Mouse (Mus musculus): ENCODE results near the gene Fuz. TPM values are rescaled to one million over a fixed set of nuclear protein-coding genes. Genes with fewer than 3 reads are reported as not detected.

Gene Fuz
- polyA plus RNA-seq, 2 experiments = 21.7 to 48.7 TPM

DNA sequence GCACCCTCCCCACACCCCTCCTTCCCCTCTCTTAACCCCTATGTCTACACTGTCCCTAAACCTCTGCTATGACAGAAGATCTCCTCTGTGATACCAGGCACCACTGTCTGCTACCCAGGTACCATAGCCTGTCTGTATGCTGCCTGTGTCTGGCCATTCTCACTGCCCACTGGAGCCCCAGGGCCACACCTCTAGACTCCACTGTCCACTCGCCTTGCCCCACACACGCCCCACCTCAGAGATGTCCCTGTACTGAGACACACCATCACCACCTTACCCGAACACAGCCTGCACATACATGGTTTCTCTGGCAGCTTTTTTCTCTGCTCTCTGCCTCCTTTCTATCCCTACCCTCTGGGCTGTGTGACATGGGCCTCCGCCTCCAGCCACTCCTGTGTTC, 21.0 kb downstream of the Fuz start:
- ATAC-seq (ENCODE audit: low FRiP score, low read depth) = no peak
- 97% methylated on average over 4 of the region's 4 CpGs for WGBS

DNA sequence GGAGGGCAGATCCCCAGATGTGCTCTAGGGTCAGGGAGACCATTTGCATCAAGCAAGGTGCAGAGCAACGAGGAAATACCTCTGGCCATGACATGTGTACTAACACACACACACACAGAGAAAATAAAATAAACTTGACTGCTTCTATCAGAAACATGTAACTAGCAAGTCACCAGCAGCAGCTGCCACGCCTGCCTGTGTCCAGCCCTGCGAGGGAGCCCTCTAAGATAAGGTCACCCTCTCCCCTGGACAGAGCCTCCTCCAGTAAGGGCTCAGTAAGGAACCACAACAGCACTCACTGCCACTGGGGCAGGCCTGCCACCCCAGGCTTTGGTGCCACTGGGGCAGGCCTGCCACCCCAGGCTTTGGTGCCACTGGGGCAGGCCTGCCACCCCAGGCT, 22.3 kb downstream of the Fuz start:
- ATAC-seq (ENCODE audit: low FRiP score, low read depth) = no peak
- H3K27me3 ChIP-seq (ENCODE audit: control insufficient read depth, insufficient read depth, low read length) = no peaks in the 10 kb centered on the region
- 81% methylated on average over 3 of the region's 3 CpGs for WGBS
- no peak overlapping the region for H3K9ac ChIP-seq (ENCODE audit: low read depth, low read length, severe bottlenecking)
- no peaks in the 10 kb centered on the region for H3K4me1 ChIP-seq (ENCODE audit: control insufficient read depth, insufficient read depth, low read length)
- no peak for TF ChIP-seq POLR2A (IDR thresholded peaks at IDR 0.05; ENCODE audit: borderline replicate concordance, extremely low read depth, insufficient read depth, insufficient read length)
- peaks cover 55% of the 10 kb centered on the region for H3K36me3 ChIP-seq (ENCODE audit: control insufficient read depth, insufficient read depth, low read length)
- no peak overlapping the region for H3K27ac ChIP-seq (replicated peaks; ENCODE audit: low read depth, low read length)
- DNase-seq (ENCODE audit: low spot score) = no peak
- H3K9me3 ChIP-seq (ENCODE audit: control insufficient read depth, low read length) = no peaks in the 10 kb centered on the region
- H3K4me2 ChIP-seq (replicated peaks; ENCODE audit: low read depth, low read length, severe bottlenecking) = no peak overlapping the region
- H3K4me3 ChIP-seq (replicated peaks; ENCODE audit: low read length) = no peak overlapping the region

More for the DNA sequence above, 21.0 kb downstream of the Fuz start:
- Histone ChIP-seq H3K27ac (replicated peaks; ENCODE audit: low read depth, low read length) (no peak overlapping the region), H3K36me3 (ENCODE audit: control insufficient read depth, insufficient read depth, low read length) (peaks cover 54% of the 10 kb centered on the region), H3K4me3 (replicated peaks; ENCODE audit: low read length) (no peak overlapping the region), H3K9ac (ENCODE audit: low read depth, low read length, severe bottlenecking) (no peak overlapping the region), H3K9me3 (ENCODE audit: control insufficient read depth, low read length) (no peaks in the 10 kb centered on the region), H3K4me1 (ENCODE audit: control insufficient read depth, insufficient read depth, low read length) (no peaks in the 10 kb centered on the region), H3K27me3 (ENCODE audit: control insufficient read depth, insufficient read depth, low read length) (no peaks in the 10 kb centered on the region), H3K4me2 (replicated peaks; ENCODE audit: low read depth, low read length, severe bottlenecking) (no peak overlapping the region)
- no peak for DNase-seq (ENCODE audit: low spot score)
- TF ChIP-seq POLR2A (IDR thresholded peaks at IDR 0.05; ENCODE audit: borderline replicate concordance, extremely low read depth, insufficient read depth, insufficient read length) = no peak

DNA sequence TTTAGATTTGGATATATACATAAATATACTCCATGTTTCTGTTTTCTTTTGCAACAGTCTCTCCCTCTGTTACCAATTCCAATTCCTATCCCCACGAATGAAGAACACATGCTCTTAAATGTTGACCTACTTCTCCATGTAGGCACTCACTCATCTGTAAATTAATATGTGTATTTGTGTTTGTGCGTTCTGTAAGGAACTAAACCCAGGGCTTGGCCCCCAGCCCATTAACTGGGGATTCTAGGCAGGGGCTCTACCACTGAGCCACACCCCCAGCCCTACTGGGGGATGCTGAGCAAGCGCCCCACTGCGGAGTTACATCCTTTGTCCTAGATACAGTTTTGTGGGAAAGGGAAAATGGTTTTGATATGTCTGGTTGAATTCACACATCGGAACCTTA, 23.2 kb downstream of the Fuz start:
- DNase-seq (ENCODE audit: low spot score) (no peak), ATAC-seq (ENCODE audit: low FRiP score, low read depth) (no peak)
- Histone ChIP-seq H3K4me3 (replicated peaks; ENCODE audit: low read length) (no peak overlapping the region), H3K27ac (replicated peaks; ENCODE audit: low read depth, low read length) (no peak overlapping the region), H3K4me2 (replicated peaks; ENCODE audit: low read depth, low read length, severe bottlenecking) (no peak overlapping the region), H3K4me1 (ENCODE audit: control insufficient read depth, insufficient read depth, low read length) (no peaks in the 10 kb centered on the region), H3K27me3 (ENCODE audit: control insufficient read depth, insufficient read depth, low read length) (no peaks in the 10 kb centered on the region), H3K9ac (ENCODE audit: low read depth, low read length, severe bottlenecking) (no peak overlapping the region), H3K9me3 (ENCODE audit: control insufficient read depth, low read length) (no peaks in the 10 kb centered on the region), H3K36me3 (ENCODE audit: control insufficient read depth, insufficient read depth, low read length) (peaks cover 53% of the 10 kb centered on the region)
- no peak for TF ChIP-seq POLR2A (IDR thresholded peaks at IDR 0.05; ENCODE audit: borderline replicate concordance, extremely low read depth, insufficient read depth, insufficient read length)
- WGBS = 82% methylated on average over 5 of the region's 5 CpGs

DNA sequence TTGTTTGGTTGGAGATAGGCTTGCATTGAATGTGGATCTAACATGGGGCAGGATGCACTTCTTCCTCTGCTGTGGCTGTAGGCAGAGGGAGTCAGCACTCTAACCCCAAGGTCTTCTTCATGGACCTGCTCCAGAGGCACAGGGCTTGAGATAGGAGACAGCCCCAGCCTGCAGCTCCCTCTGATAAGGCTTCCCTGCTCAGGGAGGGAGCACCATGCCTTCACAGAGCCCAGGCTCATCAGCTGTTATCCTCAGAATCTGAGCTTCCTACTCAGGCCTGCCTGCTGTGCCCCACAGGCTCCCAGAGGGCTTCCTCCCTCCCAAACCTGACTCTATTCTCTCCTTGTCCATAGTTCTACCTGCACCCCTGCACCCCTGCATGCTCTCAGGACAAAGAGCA, 26.7 kb downstream of the Fuz start:
- Histone ChIP-seq H3K4me3 (replicated peaks; ENCODE audit: low read length) (no peak overlapping the region), H3K9ac (ENCODE audit: low read depth, low read length, severe bottlenecking) (no peak overlapping the region), H3K4me2 (replicated peaks; ENCODE audit: low read depth, low read length, severe bottlenecking) (no peak overlapping the region), H3K36me3 (ENCODE audit: control insufficient read depth, insufficient read depth, low read length) (peaks cover 46% of the 10 kb centered on the region), H3K27me3 (ENCODE audit: control insufficient read depth, insufficient read depth, low read length) (no peaks in the 10 kb centered on the region), H3K4me1 (ENCODE audit: control insufficient read depth, insufficient read depth, low read length) (peaks cover 1% of the 10 kb centered on the region; the same call in 1 of the 2 replicates), H3K9me3 (ENCODE audit: control insufficient read depth, low read length) (no peaks in the 10 kb centered on the region), H3K27ac (replicated peaks; ENCODE audit: low read depth, low read length) (no peak overlapping the region)
- TF ChIP-seq POLR2A (IDR thresholded peaks at IDR 0.05; ENCODE audit: borderline replicate concordance, extremely low read depth, insufficient read depth, insufficient read length) = no peak
- DNase-seq (ENCODE audit: low spot score) (no peak), ATAC-seq (ENCODE audit: low FRiP score, low read depth) (no peak)

DNA sequence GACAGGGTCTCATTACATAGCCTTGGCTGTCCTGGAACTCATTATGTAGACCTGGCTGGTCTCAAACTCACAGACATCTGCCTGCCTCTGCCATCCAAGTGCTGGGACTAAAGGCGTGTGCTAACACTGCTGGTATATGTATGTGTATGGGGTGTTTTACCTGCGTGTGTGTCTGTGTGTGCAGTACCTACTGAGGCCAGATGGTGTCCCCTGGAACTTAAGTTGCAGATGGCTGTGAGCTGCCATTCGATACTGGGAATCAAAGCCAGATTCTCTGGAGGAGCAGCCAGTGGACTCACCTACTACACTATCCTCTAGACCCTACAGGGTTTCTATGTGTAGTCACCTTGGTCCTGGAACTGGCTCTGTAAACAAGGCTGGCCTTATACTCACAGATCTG, 29.6 kb downstream of the Fuz start:
- no peaks in the 10 kb centered on the region for H3K27me3 ChIP-seq (ENCODE audit: control insufficient read depth, insufficient read depth, low read length)

DNA sequence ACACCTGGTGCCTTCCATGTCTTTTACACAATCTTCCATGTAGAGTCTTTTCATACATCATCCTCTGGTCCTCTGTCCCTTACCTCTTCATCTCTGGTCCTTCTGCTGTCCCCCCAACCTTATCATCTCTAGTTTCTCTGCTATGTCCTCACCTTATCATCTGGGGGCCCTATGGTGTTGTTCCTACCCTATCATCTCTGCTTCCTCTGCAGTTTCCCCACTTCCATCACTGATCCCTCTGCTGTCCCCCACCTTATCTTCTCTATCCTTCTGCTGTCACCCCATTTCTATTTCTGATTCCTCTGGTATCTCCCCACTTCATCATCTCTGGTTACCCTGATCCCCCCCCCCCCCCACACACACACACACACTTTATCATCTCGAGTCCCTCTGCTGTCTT, 32.7 kb downstream of the Fuz start:
- H3K27ac ChIP-seq (replicated peaks; ENCODE audit: low read depth, low read length) = no peak overlapping the region
- H3K4me1 ChIP-seq (ENCODE audit: control insufficient read depth, insufficient read depth, low read length) = peaks cover 16% of the 10 kb centered on the region
- H3K4me2 ChIP-seq (replicated peaks; ENCODE audit: low read depth, low read length, severe bottlenecking) = peak overlapping the region; percentile 65
- H3K4me3 ChIP-seq (replicated peaks; ENCODE audit: low read length) = peak overlapping the region; percentile 87
- 8% methylated on average over 1 of the region's 1 CpGs for WGBS
- DNase-seq (ENCODE audit: low spot score) = no peak
- no peak for TF ChIP-seq POLR2A (IDR thresholded peaks at IDR 0.05; ENCODE audit: borderline replicate concordance, extremely low read depth, insufficient read depth, insufficient read length)
- ATAC-seq (ENCODE audit: low FRiP score, low read depth) = no peak
- H3K36me3 ChIP-seq (ENCODE audit: control insufficient read depth, insufficient read depth, low read length) = peaks cover 17% of the 10 kb centered on the region
- peak overlapping the region; percentile 81 for H3K9ac ChIP-seq (ENCODE audit: low read depth, low read length, severe bottlenecking)
- no peaks in the 10 kb centered on the region for H3K27me3 ChIP-seq (ENCODE audit: control insufficient read depth, insufficient read depth, low read length)
- no peaks in the 10 kb centered on the region for H3K9me3 ChIP-seq (ENCODE audit: control insufficient read depth, low read length)

More for the DNA sequence above, 29.6 kb downstream of the Fuz start:
- Histone ChIP-seq H3K9ac (ENCODE audit: low read depth, low read length, severe bottlenecking) (no peak overlapping the region), H3K4me2 (replicated peaks; ENCODE audit: low read depth, low read length, severe bottlenecking) (no peak overlapping the region), H3K4me1 (ENCODE audit: control insufficient read depth, insufficient read depth, low read length) (peaks cover 16% of the 10 kb centered on the region), H3K36me3 (ENCODE audit: control insufficient read depth, insufficient read depth, low read length) (peaks cover 37% of the 10 kb centered on the region), H3K9me3 (ENCODE audit: control insufficient read depth, low read length) (no peaks in the 10 kb centered on the region), H3K27ac (replicated peaks; ENCODE audit: low read depth, low read length) (no peak overlapping the region), H3K4me3 (replicated peaks; ENCODE audit: low read length) (no peak overlapping the region)
- no peak for TF ChIP-seq POLR2A (IDR thresholded peaks at IDR 0.05; ENCODE audit: borderline replicate concordance, extremely low read depth, insufficient read depth, insufficient read length)
- DNase-seq (ENCODE audit: low spot score) (no peak), ATAC-seq (ENCODE audit: low FRiP score, low read depth) (no peak)
- WGBS = 69% methylated on average over 3 of the region's 3 CpGs
